Mouse (Mus musculus): ENCODE measurements around the gene Ugt1a6b. TPM values are rescaled to one million over a fixed set of nuclear protein-coding genes. Genes with fewer than 3 reads are reported as not detected.

Gene Ugt1a6b
- polyA plus RNA-seq, 1 experiment from 2014 or later: 0.32 TPM

DNA sequence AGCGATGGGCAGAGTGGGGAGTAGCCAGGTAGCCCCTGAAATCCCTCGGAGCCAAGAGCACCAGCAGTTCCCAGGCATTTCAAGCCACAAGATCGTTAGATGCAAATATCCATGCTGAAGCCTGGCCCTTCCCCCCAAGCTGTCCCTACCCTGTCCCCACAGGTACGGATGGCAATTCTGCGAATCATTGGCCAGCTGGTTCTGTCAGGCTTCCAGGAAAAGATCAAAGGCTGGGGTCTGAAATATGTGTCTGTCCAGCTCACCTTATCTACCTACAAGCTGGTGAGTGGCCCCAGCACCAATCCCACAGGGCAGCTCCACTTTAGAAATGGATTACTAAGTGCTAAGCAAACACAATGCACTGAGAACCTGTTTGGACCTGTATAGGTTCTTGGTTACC, 134.3 kb downstream of the Ugt1a6b start:
- Histone ChIP-seq H3K27ac (no peak overlapping the region), H3K4me1 (no peaks in the 10 kb centered on the region), H3K9me3 (peaks cover 41% of the 10 kb centered on the region; the same call in 1 of the 2 replicates), H3K36me3 (no peaks in the 10 kb centered on the region), H3K27me3 (no peaks in the 10 kb centered on the region), H3K9ac (no peak overlapping the region), H3K4me3 (no peak overlapping the region), H3K4me2 (no peak overlapping the region)
- no peak for ATAC-seq (ENCODE audit: borderline replicate concordance, extremely low read depth, low FRiP score, low TSS enrichment)
- 69% methylated on average over 5 of the region's 5 CpGs for WGBS

GRCm38 (mm10) chr1:88238771-88239170, 135.7 kb downstream of the Ugt1a6b start:
- H3K27me3 ChIP-seq: no peaks in the 10 kb centered on the region
- no peak overlapping the region for H3K9ac ChIP-seq
- no peaks in the 10 kb centered on the region for H3K36me3 ChIP-seq
- 71% methylated on average over 6 of the region's 6 CpGs for WGBS
- H3K4me1 ChIP-seq: no peaks in the 10 kb centered on the region
- H3K4me2 ChIP-seq: no peak overlapping the region
- no peak overlapping the region for H3K4me3 ChIP-seq
- peaks cover 38% of the 10 kb centered on the region; the same call in 1 of the 2 replicates for H3K9me3 ChIP-seq
- H3K27ac ChIP-seq: no peak overlapping the region
- ATAC-seq (ENCODE audit: borderline replicate concordance, extremely low read depth, low FRiP score, low TSS enrichment): 0 out of 2 replicates have a peak, but pooled peaks have one; percentile 6

DNA sequence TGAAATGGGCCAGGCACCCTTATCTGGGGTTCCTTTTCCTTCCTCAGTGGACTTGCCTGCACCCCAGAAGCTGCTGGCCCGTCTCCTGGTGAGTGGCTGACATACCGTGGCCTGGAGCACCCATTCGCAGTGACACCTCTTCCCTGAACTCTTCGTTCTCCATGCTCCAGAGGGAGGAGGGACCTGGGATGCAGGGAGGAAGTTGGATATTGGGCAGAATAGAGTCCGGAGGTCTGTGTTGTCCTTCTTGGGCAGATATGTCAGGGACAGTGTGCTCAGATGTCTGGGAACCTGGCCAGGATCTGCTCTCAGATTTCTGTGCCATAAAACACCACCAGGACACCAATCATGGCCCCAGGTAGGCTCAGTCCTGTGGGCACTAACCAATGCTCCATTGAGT, 137.0 kb downstream of the Ugt1a6b start:
- H3K36me3 ChIP-seq: no peaks in the 10 kb centered on the region
- H3K4me1 ChIP-seq: no peaks in the 10 kb centered on the region
- H3K4me2 ChIP-seq: no peak overlapping the region
- no peak for ATAC-seq (ENCODE audit: borderline replicate concordance, extremely low read depth, low FRiP score, low TSS enrichment)
- peaks cover 33% of the 10 kb centered on the region; the same call in 1 of the 2 replicates for H3K9me3 ChIP-seq
- WGBS: 70% methylated on average over 5 of the region's 5 CpGs
- no peak overlapping the region for H3K4me3 ChIP-seq
- no peak overlapping the region for H3K9ac ChIP-seq
- H3K27ac ChIP-seq: no peak overlapping the region
- no peaks in the 10 kb centered on the region for H3K27me3 ChIP-seq

DNA sequence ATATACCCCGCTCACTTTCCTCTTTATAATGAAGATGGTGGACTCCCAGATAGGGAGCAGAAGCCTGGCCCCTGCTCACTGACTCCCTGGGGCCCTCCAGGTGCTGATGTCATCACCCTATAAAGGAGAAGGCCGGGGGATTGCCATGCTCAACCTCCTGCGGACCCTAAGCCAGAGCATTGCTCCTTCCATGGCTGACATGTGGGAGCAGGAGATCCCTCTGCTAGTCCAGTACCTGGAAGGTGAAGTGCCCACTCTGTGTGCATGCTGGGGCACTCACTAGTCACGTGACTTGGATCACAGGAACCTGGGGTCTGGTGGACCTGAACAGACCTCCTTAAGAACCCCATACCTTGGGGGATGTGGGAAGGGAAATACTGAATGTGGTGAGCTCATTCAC, 137.5 kb downstream of the Ugt1a6b start:
- WGBS: 64% methylated on average over 4 of the region's 4 CpGs
- Histone ChIP-seq H3K27ac (no peak overlapping the region), H3K4me1 (no peaks in the 10 kb centered on the region), H3K27me3 (no peaks in the 10 kb centered on the region), H3K4me3 (no peak overlapping the region), H3K9me3 (peaks cover 30% of the 10 kb centered on the region; the same call in 1 of the 2 replicates), H3K9ac (no peak overlapping the region), H3K36me3 (no peaks in the 10 kb centered on the region), H3K4me2 (no peak overlapping the region)
- peak; percentile 8; the same call in 1 of the 2 replicates for ATAC-seq (ENCODE audit: borderline replicate concordance, extremely low read depth, low FRiP score, low TSS enrichment)

DNA sequence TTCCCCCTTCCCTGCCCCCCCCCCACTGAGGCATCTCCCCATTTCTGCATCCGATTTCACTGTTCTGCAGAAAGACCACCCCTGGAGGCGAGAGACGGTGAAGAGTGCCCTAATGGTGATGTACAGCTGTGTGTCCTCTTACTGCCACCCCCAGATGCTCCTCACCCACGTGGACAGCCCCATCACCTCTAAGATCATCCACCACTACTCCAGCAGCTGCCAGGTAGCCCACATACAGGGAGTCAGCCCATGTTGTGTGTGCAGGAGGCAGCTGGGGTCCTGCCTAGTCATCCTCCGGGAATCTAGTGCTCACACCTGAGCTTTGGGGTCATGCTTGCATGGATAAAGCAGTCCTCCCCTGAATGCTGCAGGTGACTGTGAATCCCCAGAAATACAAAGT, 140.8 kb downstream of the Ugt1a6b start:
- WGBS: 59% methylated on average over 5 of the region's 5 CpGs
- Histone ChIP-seq H3K4me2 (no peak overlapping the region), H3K4me1 (no peaks in the 10 kb centered on the region), H3K9me3 (peaks cover 22% of the 10 kb centered on the region; the same call in 1 of the 2 replicates), H3K9ac (no peak overlapping the region), H3K27ac (no peak overlapping the region), H3K4me3 (no peak overlapping the region), H3K36me3 (no peaks in the 10 kb centered on the region), H3K27me3 (no peaks in the 10 kb centered on the region)
- no peak for ATAC-seq (ENCODE audit: borderline replicate concordance, extremely low read depth, low FRiP score, low TSS enrichment)

- H3K4me3 ChIP-seq: no peak overlapping the region
- H3K4me2 ChIP-seq: no peak overlapping the region
- peaks cover 28% of the 10 kb centered on the region for H3K9me3 ChIP-seq
- no peak overlapping the region for H3K27ac ChIP-seq
- no peaks in the 10 kb centered on the region for H3K4me1 ChIP-seq
- H3K27me3 ChIP-seq: no peaks in the 10 kb centered on the region
- WGBS: 74% methylated on average over 6 of the region's 6 CpGs
- no peak for ATAC-seq (ENCODE audit: borderline replicate concordance, extremely low read depth, low FRiP score, low TSS enrichment)
- no peak overlapping the region for H3K9ac ChIP-seq
- H3K36me3 ChIP-seq: no peaks in the 10 kb centered on the region
These were observed 142.8 kb downstream of the Ugt1a6b start for GRCm38 (mm10) chr1:88245881-88246280.

DNA sequence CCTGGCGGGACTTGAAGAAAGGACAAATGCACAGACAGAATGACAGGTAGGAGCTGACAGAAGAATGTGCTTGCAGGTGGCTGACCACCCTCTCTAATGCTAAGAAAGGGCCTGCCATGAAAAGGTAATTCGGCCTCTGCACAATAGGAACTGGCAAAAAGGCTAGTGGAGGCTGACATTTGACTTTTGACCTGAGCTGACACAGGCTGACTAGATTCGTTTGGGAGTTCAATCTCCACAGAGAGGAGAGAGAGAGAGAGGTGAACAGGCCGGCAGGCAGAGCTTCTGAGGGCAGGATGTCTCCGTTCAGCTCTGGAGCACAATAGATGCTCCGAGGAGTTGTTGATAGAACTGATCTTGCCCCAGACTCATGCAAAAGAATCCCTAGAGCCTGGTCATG, 143.3 kb downstream of the Ugt1a6b start:
- H3K27me3 ChIP-seq: no peaks in the 10 kb centered on the region

DNA sequence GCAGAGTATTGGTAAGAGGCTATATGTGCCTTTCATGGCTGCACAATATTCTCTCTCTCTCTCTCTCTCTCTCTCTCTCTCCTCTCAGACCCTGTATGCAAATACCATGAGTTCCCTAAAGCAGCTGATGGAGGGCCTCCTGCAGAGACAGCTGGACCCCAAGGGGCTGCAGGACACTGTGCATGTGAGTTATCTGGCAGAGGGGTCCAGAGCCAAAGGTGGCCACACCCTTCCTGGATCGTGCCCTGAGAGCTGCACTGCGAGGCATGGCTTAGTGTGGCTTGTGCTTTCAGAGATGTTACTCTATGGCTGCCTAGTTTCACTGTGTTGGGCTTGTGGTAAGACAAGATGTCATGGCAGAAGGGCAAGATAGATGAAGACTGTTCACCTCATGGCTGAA, 144.6 kb downstream of the Ugt1a6b start:
- Histone ChIP-seq H3K9ac (no peak overlapping the region), H3K27ac (no peak overlapping the region), H3K27me3 (no peaks in the 10 kb centered on the region), H3K4me3 (no peak overlapping the region), H3K9me3 (peaks cover 23% of the 10 kb centered on the region), H3K4me2 (no peak overlapping the region), H3K4me1 (no peaks in the 10 kb centered on the region), H3K36me3 (no peaks in the 10 kb centered on the region)
- ATAC-seq (ENCODE audit: borderline replicate concordance, extremely low read depth, low FRiP score, low TSS enrichment): no peak
- 45% methylated on average over 2 of the region's 2 CpGs for WGBS

More for the DNA sequence above, 143.3 kb downstream of the Ugt1a6b start:
- Histone ChIP-seq H3K4me3 (no peak overlapping the region), H3K36me3 (no peaks in the 10 kb centered on the region), H3K4me2 (no peak overlapping the region), H3K9me3 (peaks cover 25% of the 10 kb centered on the region), H3K4me1 (no peaks in the 10 kb centered on the region), H3K27ac (no peak overlapping the region), H3K9ac (no peak overlapping the region)
- 47% methylated on average over 6 of the region's 6 CpGs for WGBS
- ATAC-seq (ENCODE audit: borderline replicate concordance, extremely low read depth, low FRiP score, low TSS enrichment): no peak

DNA sequence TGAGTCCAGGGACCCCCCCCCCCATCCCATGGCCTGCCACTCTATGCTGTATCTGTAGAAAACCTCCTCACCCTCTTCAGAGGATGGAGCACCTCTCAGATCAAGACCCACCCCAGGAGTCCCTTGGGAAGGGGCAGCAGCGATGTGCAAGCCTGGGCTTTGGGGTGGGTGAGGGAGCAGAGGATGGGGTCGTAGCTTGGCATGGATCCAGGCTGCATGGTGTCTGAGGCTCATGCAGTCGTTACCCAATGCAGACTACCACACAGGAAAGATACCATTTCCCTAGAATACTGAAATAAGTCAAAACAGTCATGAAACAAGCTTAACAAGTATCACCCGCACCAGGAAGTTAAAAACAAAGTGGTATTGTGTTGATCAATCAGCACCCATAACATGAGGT, 145.6 kb downstream of the Ugt1a6b start:
- Histone ChIP-seq H3K27ac (no peak overlapping the region), H3K4me1 (no peaks in the 10 kb centered on the region), H3K9me3 (peaks cover 19% of the 10 kb centered on the region), H3K36me3 (no peaks in the 10 kb centered on the region), H3K4me2 (no peak overlapping the region), H3K27me3 (no peaks in the 10 kb centered on the region), H3K4me3 (no peak overlapping the region), H3K9ac (no peak overlapping the region)
- 64% methylated on average over 4 of the region's 4 CpGs for WGBS
- peak; percentile 4; the same call in 1 of the 2 replicates for ATAC-seq (ENCODE audit: borderline replicate concordance, extremely low read depth, low FRiP score, low TSS enrichment)

GRCm38 (mm10) chr1:88249596-88249995, 146.5 kb downstream of the Ugt1a6b start:
- Histone ChIP-seq H3K27me3 (no peaks in the 10 kb centered on the region), H3K4me1 (no peaks in the 10 kb centered on the region), H3K27ac (no peak overlapping the region), H3K4me2 (no peak overlapping the region), H3K36me3 (no peaks in the 10 kb centered on the region), H3K9ac (no peak overlapping the region), H3K4me3 (no peak overlapping the region), H3K9me3 (peaks cover 19% of the 10 kb centered on the region)
- 72% methylated on average over 7 of the region's 7 CpGs for WGBS
- ATAC-seq (ENCODE audit: borderline replicate concordance, extremely low read depth, low FRiP score, low TSS enrichment): no peak

DNA sequence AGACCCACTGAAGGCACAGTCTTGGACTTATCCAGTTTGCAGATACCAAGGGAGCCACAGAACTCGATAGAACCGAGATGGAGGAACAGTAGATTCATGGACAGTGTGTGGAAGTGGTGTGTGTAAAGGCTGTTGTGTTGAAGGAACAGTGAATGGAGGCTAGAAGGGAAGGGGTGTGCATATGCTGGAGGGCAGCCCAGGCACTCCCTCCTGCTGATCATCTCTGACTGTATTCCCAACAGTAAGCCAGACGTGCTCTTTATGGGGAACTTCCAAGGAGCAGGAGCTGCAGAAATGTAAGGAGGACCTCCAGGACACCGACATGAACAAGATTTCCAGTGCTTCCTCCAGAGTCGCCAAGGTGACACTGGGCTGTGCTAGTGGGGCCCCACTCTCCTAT, 147.0 kb downstream of the Ugt1a6b start:
- WGBS: 78% methylated on average over 5 of the region's 5 CpGs
- Histone ChIP-seq H3K27me3 (no peaks in the 10 kb centered on the region), H3K4me2 (no peak overlapping the region), H3K4me3 (no peak overlapping the region), H3K9me3 (peaks cover 19% of the 10 kb centered on the region), H3K27ac (no peak overlapping the region), H3K4me1 (no peaks in the 10 kb centered on the region), H3K9ac (no peak overlapping the region), H3K36me3 (no peaks in the 10 kb centered on the region)
- ATAC-seq (ENCODE audit: borderline replicate concordance, extremely low read depth, low FRiP score, low TSS enrichment): no peak

GRCm38 (mm10) chr1:88253106-88253505, 150.1 kb downstream of the Ugt1a6b start:
- 72% methylated on average over 8 of the region's 8 CpGs for WGBS
- Histone ChIP-seq H3K9ac (no peak overlapping the region), H3K27me3 (no peaks in the 10 kb centered on the region), H3K4me1 (no peaks in the 10 kb centered on the region), H3K36me3 (no peaks in the 10 kb centered on the region), H3K4me2 (no peak overlapping the region), H3K4me3 (no peak overlapping the region), H3K27ac (no peak overlapping the region), H3K9me3 (peaks cover 19% of the 10 kb centered on the region)
- no peak for ATAC-seq (ENCODE audit: borderline replicate concordance, extremely low read depth, low FRiP score, low TSS enrichment)

GRCm38 (mm10) chr1:88253540-88253939, 150.5 kb downstream of the Ugt1a6b start:
- H3K4me2 ChIP-seq: no peak overlapping the region
- no peak for ATAC-seq (ENCODE audit: borderline replicate concordance, extremely low read depth, low FRiP score, low TSS enrichment)
- H3K4me3 ChIP-seq: no peak overlapping the region
- peaks cover 19% of the 10 kb centered on the region for H3K9me3 ChIP-seq
- H3K36me3 ChIP-seq: no peaks in the 10 kb centered on the region
- H3K27me3 ChIP-seq: no peaks in the 10 kb centered on the region
- H3K27ac ChIP-seq: no peak overlapping the region
- no peaks in the 10 kb centered on the region for H3K4me1 ChIP-seq
- 69% methylated on average over 6 of the region's 6 CpGs for WGBS
- no peak overlapping the region for H3K9ac ChIP-seq
